Mouse (Mus musculus) splenic B cell, adult 2 months (primary cell): ENCODE results near the gene C130026I21Rik.
"Not testable (repeated sequence)": the region's sequence is repeated elsewhere in the genome, so short reads cannot be mapped to it uniquely, and the experiment has no call there.

ENCODE experiments used
- DNase-seq: peaks from one replicate; pipeline ENCODE4 v3.0.0-alpha.2; 2011; ENCODE audit warnings: low read depth, low spot score
- H3K27me3 ChIP-seq: 2 replicates; pipeline ENCODE4 v1.6.1; 2012; ENCODE audit warnings: mild to moderate bottlenecking, low read length, moderate library complexity, mixed read lengths; ENCODE audit not compliant: control insufficient read depth, poor library complexity, insufficient read depth, severe bottlenecking
- H3K36me3 ChIP-seq: 2 replicates; pipeline ENCODE4 v1.6.1; 2012; ENCODE audit warnings: mild to moderate bottlenecking, low read length, moderate library complexity, mixed read lengths; ENCODE audit not compliant: control insufficient read depth, poor library complexity, insufficient read depth, severe bottlenecking

Gene C130026I21Rik

GRCm38 (mm10) chr1:85196732-85197131 is 73.6 kb downstream of the C130026I21Rik start:
- DNase-seq, H3K27me3 ChIP-seq, H3K36me3 ChIP-seq: not testable (repeated sequence)

DNA sequence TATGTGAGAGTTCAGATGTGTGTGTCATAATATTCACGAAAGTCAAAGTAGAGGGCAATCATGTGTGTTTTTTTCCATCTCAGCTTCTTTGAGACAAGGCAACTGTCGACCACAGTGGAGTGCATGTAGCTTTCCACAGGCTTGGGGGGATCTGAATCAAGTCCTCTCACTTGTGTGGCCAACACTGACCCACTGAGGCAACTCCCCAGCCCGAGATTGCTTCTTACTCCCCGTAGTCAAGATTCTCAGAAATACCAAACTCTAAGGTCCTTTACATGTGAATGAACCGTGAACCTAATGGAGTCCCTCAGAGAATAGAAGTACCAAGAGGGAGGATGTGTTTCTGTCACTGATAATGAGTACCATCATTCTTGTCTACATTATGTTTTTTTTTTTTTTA is 76.6 kb downstream of the C130026I21Rik start:
- not testable (repeated sequence) for H3K27me3 ChIP-seq, DNase-seq, H3K36me3 ChIP-seq

DNA sequence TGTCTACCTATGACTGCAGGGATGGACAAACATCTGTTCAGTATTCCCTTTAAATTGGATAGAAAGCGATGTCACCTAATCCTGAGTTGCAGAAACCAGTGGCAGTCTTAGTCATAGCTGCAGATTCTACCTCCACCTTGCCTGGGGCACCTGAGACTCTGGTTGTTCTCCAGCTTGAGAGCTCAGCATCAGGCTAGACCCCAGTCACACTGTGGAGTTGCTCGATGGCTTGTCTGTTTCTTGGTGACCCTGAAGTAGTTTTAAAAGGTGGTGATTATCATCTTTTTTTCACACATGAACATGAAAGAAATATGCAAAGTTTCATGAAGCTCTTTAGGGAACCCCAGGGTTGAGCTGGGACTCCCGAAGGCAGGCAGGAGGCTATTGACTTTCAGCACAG is 88.4 kb downstream of the C130026I21Rik start:
- not testable (repeated sequence) for H3K27me3 ChIP-seq, H3K36me3 ChIP-seq, DNase-seq

GRCm38 (mm10) chr1:85178971-85179370 is 91.4 kb downstream of the C130026I21Rik start:
- DNase-seq, H3K27me3 ChIP-seq, H3K36me3 ChIP-seq: not testable (repeated sequence)

DNA sequence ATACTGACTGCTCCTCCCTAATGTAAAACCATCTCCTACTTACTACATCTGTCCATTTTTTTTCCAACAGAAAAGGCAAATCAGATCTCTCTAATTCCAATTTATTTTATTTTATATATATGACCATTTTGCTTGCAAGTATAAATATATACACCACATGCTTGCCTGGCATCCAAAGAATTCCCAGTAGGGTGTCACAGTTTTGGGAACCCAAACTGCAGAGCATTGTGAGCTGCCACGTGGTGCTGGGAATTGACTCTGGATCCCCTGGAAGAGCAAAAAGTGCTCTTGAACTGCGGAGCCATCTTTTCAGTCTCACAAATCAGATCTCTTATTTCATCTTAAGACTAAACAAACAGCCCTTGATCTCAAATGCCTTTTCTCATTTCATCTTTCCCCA is 107.5 kb downstream of the C130026I21Rik start:
- H3K27me3 ChIP-seq, H3K36me3 ChIP-seq, DNase-seq: not testable (repeated sequence)

DNA sequence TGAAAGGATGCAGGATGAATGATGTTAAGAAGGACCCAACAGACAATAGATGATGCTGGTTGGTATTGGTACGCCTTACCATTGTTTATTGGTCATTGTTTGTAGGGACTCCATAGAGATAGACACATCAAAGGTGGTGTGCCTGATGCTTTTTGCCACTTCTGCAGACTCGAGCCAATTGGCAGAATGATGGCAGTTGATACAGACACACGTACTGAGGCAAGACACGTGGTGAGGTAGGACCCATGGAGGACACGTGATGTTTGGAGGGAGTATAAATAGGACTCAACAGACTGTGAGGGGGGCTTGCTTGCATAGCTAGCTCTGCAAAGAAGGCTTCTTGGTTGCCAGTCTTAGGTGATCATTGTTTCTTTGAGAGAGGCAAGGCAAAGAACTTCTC is 115.2 kb downstream of the C130026I21Rik start:
- DNase-seq, H3K27me3 ChIP-seq, H3K36me3 ChIP-seq: not testable (repeated sequence)

- not testable (repeated sequence) for H3K36me3 ChIP-seq, H3K27me3 ChIP-seq, DNase-seq
Measured at GRCm38 (mm10) chr1:85133671-85134070, 136.7 kb downstream of the C130026I21Rik start.

DNA sequence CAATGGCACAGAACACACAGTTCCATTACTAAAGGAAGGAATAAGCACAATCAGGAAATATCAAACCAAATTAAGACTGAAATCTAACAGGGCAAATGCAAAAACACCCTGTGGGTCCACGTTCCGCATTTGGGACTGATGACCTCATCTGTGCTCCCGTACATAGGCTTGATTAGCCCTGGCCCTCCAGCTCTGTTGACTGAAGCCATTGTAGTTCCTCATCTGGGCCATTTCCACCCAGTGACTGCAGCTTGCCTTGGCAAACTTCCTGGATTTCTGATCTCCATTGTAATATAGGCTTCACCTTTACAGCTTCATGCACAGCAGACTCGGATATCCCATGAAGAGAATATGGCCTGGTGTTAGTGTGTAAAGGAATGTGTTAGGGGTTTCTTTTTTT is 148.5 kb downstream of the C130026I21Rik start:
- not testable (repeated sequence) for H3K36me3 ChIP-seq

GRCm38 (mm10) chr1:85118341-85118740 is 152.0 kb downstream of the C130026I21Rik start:
- H3K27me3 ChIP-seq, H3K36me3 ChIP-seq, DNase-seq: not testable (repeated sequence)

More for the DNA sequence above, 148.5 kb downstream of the C130026I21Rik start:
- not testable (repeated sequence) for DNase-seq, H3K27me3 ChIP-seq

DNA sequence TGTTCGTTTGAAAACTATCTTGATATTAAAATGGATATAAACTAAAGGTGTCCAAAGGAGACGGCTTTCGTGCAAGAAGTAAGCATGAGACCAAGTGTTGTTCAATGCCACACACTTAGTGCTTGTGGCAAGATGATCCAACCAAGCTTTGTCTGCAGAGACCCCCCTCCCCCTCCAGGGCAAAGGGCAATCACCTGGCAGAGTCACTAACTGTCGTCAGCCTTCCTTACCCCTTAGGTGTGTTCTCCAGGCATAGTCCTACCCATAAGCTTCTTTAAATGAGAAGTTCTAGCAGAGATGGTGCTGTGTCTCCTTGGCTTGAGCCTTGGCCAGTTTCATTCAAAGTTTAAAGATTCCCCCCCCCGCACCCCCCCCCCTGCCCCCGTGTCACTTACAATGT is 152.8 kb downstream of the C130026I21Rik start:
- not testable (repeated sequence) for H3K36me3 ChIP-seq, DNase-seq, H3K27me3 ChIP-seq

GRCm38 (mm10) chr1:85114666-85115402 is 155.5 kb downstream of the C130026I21Rik start:
- not testable (repeated sequence) for DNase-seq, H3K36me3 ChIP-seq, H3K27me3 ChIP-seq

DNA sequence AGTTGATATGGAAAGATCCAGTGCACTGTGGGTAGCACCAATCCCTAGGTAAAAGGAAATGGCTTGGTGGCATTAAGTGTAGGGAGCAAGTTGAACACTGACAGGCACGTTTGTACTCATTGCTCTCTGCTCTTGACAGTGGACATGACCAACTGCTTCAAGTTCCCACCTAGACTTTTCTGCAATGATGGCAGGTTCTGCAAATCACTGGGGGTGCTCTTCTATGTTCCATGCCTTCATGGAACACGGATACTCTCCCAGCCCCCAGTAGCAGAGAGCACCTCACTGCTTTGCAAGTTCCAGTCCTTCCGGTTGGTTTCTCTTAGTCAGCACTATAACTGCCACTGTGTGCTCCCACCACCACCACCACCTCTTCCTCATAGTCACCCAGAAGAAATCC is 156.3 kb downstream of the C130026I21Rik start:
- DNase-seq, result peak; percentile 27
- H3K36me3 ChIP-seq, H3K27me3 ChIP-seq: not testable (repeated sequence)

GRCm38 (mm10) chr1:85112889-85113288 is 157.5 kb downstream of the C130026I21Rik start:
- DNase-seq, H3K36me3 ChIP-seq, H3K27me3 ChIP-seq: not testable (repeated sequence)

DNA sequence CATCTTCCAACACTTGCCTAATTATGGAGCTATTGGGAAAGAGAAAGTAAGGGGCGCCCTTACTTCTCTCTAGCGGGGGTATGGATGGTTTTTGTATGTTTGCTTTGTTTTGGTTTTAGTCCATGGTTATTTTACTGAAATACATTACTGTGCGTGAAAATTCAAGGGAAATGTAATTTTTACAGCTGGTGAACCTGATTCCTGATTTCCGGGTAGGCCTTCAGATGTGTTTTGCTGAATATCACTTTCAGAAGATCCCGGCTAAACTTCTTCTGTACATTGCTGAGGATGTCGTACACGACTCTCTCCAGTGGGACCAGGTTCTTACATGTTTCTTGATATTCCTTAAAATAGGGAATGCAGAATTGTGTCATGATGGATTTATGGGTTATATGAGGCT is 158.1 kb downstream of the C130026I21Rik start:
- H3K27me3 ChIP-seq, H3K36me3 ChIP-seq: not testable (repeated sequence)
- DNase-seq, result peak; percentile 4

- H3K36me3 ChIP-seq, H3K27me3 ChIP-seq: not testable (repeated sequence)
- DNase-seq, result peak; percentile 79
Measured at GRCm38 (mm10) chr1:85111572-85111971, 158.8 kb downstream of the C130026I21Rik start.

DNA sequence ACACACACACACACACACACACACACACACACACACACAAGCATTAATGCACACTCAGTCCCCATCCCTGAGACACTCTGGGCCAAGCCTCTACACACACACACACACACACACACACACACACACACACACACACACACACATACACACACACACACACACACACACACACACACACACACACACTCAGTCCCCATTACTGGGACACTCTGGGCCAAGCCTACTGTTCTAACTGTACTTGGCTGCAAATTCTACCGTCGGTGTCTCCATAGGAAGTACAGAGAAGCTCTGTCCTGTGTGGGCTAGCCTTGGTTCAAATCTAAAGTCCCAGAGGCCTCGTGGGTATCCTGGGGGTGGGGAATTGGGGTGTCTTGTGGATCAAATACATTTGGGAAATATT is 159.5 kb downstream of the C130026I21Rik start:
- DNase-seq, H3K36me3 ChIP-seq, H3K27me3 ChIP-seq: not testable (repeated sequence)
